Mouse (Mus musculus) kidney, adult 2 months (tissue): ENCODE data around the gene Ephb4. TPM values are rescaled to one million over a fixed set of nuclear protein-coding genes. Genes with fewer than 3 reads are reported as not detected.

Experiments used
- DNase-seq: peaks from one replicate; pipeline ENCODE4 v3.0.0; 2021
- H3K27ac ChIP-seq: fragments of 200-500 bp; 2 replicates; pipeline ENCODE4 v1.5.1; 2012; ENCODE audit warnings: low read depth, low read length, control low read depth, inconsistent platforms; ENCODE audit not compliant: insufficient read depth
- H3K27me3 ChIP-seq: fragments of 200-500 bp; replicated peaks from 2 replicates; pipeline ENCODE4 v1.6.1; 2012; ENCODE audit warnings: mild to moderate bottlenecking, moderate library complexity, low read length, inconsistent platforms; ENCODE audit not compliant: control insufficient read depth, insufficient read depth
- H3K36me3 ChIP-seq: fragments of 200-500 bp; 2 replicates; pipeline ENCODE4 v1.6.1; 2012; ENCODE audit warnings: mild to moderate bottlenecking, moderate library complexity, low read length, inconsistent platforms; ENCODE audit not compliant: control insufficient read depth, insufficient read depth
- H3K4me1 ChIP-seq: fragments of 200-500 bp; 2 replicates; pipeline ENCODE4 v1.6.1; 2011; ENCODE audit warnings: low read length; ENCODE audit not compliant: control insufficient read depth, insufficient read depth
- H3K4me3 ChIP-seq: fragments of 200-500 bp; 2 replicates; pipeline ENCODE4 v1.5.1; 2011; ENCODE audit warnings: mild to moderate bottlenecking, low read depth, low read length, control low read depth; ENCODE audit not compliant: insufficient read depth
- CTCF ChIP-seq: fragments of 200-500 bp; conservative IDR thresholded peaks from 2 replicates; pipeline ENCODE4 v1.5.1; 2011; ENCODE audit warnings: low read depth, mild to moderate bottlenecking, control low read depth, low read length, moderate library complexity, mixed read lengths; ENCODE audit not compliant: insufficient read depth, insufficient read length
- POLR2A ChIP-seq: fragments of 200-500 bp; IDR thresholded peaks from one replicate; pipeline ENCODE4 v1.6.1; 2011; ENCODE audit warnings: low read depth, low read length, control low read depth
- WGBS: fragments of 180-500 bp; shearing (Covaris S2); methylation state at CpG from one replicate; pipeline ENCODE4 v1.1.7; 2018; 5-methylcytosine and 5-hydroxymethylcytosine counted together
- polyA plus RNA-seq: library from polyadenylated mRNA; depleted of rRNA; stranded (reverse); fragments of >200 nt; gene quantifications from 2 replicates; pipeline ENCODE4 v1.2.3, GENCODE M21; 2012

Gene Ephb4
- polyA plus RNA-seq, 1 experiment = 49.1 TPM

DNA sequence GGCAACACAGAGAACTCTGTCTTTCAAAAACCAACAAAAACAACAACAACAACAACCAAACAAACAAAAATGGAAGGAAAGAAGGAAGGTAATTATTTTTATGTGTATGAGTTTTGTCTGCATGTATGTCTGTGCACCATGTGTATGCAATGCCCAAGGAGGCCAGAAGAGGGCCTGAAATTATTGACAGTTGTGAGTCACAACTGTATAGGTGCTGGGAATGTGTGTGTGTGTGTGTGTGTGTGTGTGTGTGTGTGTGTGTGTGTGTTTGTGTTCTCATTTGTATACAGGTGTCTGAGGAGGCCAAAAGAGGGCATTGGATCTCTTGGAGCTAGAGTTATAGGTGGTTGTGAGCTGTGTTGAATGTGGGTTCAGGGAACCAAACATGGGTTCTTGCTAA, 6.0 kb upstream of the Ephb4 start:
- Histone ChIP-seq H3K36me3 (no peaks in the 10 kb centered on the region), H3K27ac (no peak overlapping the region), H3K27me3 (no peaks in the 10 kb centered on the region), H3K4me3 (no peak overlapping the region), H3K4me1 (peaks cover 17% of the 10 kb centered on the region; the same call in 1 of the 2 replicates)
- no peak for DNase-seq
- TF ChIP-seq POLR2A = no peak
- no peak for TF ChIP-seq CTCF

DNA sequence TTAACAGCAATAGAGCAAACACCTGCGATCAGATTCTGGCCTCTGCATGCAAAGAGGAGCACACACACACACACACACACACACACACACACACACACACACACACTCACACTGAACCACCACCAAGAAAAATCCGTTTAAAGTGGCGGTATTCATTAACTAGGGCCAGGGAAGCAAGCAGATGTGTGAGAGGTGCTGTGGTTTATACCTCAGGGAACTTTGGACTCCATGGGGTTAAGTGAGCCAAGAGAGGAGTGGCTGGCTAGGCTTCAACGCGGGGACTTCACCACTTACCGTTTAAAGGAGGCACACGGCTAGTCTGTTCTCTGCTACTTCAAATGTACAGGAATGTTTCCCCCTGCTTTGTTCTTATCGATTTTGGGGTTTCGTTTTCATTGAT, 4.1 kb upstream of the Ephb4 start:
- Histone ChIP-seq H3K36me3 (no peaks in the 10 kb centered on the region), H3K4me1 (peaks cover 18% of the 10 kb centered on the region; the same call in 1 of the 2 replicates), H3K27me3 (no peaks in the 10 kb centered on the region), H3K27ac (peak overlapping the region; percentile 96), H3K4me3 (no peak overlapping the region)
- DNase-seq = peak; percentile 94
- 10% methylated on average over 9 of the region's 9 CpGs for WGBS
- TF ChIP-seq CTCF = no peak

DNA sequence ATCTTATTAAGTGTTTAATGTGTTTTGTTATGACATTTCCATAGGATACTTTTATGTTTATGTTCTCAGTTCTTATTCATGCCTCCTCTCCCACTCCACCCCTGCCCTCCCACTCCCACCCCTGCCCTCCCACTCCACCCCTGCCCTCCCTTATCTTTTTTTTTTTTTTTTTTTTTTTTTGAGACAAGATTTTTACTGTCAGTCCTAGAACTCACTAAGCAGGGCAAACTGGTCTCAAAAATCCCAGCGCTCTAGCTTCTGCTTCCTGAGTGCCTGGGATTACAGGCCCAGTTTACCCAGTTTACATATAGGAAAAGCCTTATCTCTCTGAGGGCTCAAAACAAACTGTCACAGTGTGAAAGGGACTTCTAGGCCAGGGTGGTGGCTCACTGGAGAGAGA, 3.5 kb upstream of the Ephb4 start:
- Histone ChIP-seq H3K4me3 (no peak overlapping the region), H3K36me3 (no peaks in the 10 kb centered on the region), H3K27me3 (no peaks in the 10 kb centered on the region), H3K27ac (peak overlapping the region; percentile 96), H3K4me1 (peaks cover 18% of the 10 kb centered on the region; the same call in 1 of the 2 replicates)
- no peak for DNase-seq
- TF ChIP-seq POLR2A (no peak), CTCF (no peak)
- 86% methylated on average over 1 of the region's 1 CpGs for WGBS

DNA sequence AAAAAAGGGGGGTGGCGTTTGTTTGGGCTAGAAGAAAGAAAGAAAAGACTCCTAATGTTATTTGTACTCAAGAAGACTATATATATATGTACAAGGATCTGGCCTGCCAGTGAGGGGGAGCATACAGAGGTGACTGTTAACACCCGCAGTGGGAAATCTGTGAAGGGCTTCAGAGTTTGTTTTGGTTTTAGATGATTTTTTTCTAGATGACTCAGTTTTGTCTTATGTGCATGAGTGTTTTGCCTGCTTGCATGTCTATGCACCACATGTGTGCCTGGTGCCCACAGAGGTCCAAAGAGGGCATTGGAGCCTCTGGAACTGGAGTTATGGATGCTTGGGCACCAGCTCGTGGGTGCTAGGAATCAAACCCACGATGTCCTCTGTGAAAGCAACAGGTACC, 2.9 kb upstream of the Ephb4 start:
- 77% methylated on average over 4 of the region's 4 CpGs for WGBS
- Histone ChIP-seq H3K36me3 (no peaks in the 10 kb centered on the region), H3K27ac (no peak overlapping the region), H3K27me3 (no peaks in the 10 kb centered on the region), H3K4me1 (peaks cover 18% of the 10 kb centered on the region; the same call in 1 of the 2 replicates), H3K4me3 (no peak overlapping the region)
- DNase-seq = no peak
- TF ChIP-seq POLR2A (no peak), CTCF (no peak)

DNA sequence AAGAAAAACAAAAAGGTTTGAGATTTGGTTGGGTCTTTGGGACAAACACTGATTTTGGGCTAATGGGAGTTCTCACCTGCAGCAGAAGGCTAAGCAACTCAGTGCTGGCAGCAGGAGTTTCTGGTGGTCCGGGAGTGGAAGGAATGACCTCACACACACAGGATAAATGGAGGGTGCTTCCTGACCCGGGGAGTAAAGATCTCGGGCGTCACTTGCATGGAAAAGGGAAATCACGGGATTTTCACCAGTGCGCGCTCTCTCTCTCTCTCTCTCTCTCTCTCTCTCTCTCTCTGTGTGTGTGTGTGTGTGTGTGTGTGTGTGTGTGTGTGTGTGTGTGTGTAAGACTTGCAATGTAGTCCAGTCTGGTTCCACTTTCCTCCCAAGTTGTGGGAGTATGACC, 2.1 kb upstream of the Ephb4 start:
- H3K4me3 ChIP-seq = no peak overlapping the region
- DNase-seq = peak; percentile 63
- peak overlapping the region; percentile 95 for H3K27ac ChIP-seq
- TF ChIP-seq POLR2A (no peak), CTCF (no peak)
- 20% methylated on average over 7 of the region's 7 CpGs for WGBS
- peaks cover 24% of the 10 kb centered on the region; the same call in 1 of the 2 replicates for H3K4me1 ChIP-seq
- no peaks in the 10 kb centered on the region for H3K27me3 ChIP-seq
- H3K36me3 ChIP-seq = no peaks in the 10 kb centered on the region

DNA sequence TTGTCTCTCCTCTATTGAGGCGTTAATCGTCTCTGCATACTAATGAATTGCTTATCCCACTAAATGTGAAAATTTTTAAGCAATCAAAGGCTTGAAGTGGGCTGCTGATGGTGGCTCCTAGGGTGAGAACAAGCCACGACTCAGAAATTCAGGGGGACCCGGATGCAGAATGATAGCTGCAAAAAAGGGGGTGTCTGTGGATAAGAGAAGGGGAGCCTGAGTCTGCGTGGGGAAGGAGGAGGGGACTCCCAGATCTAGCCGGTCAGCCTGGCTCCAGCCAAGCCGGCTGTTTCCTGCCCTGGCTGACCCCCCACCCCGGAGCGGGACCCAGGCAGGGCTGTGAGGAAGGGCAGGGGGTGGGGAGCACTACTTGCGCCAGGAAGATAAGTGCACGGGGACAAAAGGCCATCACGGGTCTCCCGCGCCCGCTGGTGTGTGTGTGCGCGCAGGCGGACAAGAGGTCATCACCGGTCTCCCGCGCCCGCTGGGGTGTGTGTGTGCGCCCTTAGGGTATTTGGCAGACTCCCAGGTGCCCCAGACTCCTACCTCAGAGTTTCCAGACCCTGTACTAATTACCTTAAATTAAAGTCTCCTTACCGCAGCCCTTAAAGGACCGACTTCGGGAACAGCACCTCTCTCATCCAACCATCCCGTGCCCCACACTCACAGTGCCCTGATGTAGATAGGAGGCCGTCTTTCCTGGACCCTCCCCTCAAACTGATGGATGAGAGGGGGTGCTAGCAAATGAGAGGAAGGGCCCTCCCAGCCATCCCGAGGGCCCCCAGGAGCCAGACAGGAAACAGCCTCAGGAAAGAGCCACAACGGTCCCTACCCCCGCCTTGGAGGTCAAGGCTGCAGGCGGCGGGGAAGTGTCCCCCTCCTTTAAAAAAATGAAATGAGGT, 1.2 kb upstream of the Ephb4 start:
- peak overlapping the region; percentile 95 for H3K27ac ChIP-seq
- peak; percentile 95 for DNase-seq
- 3% methylated on average over 33 of the region's 33 CpGs for WGBS
- H3K4me1 ChIP-seq = peaks cover 25% of the 10 kb centered on the region; the same call in 1 of the 2 replicates
- H3K36me3 ChIP-seq = no peaks in the 10 kb centered on the region
- H3K27me3 ChIP-seq = no peaks in the 10 kb centered on the region
- H3K4me3 ChIP-seq = peak overlapping the region; percentile 55
- TF ChIP-seq POLR2A (no peak), CTCF (no peak)
